Mouse (Mus musculus): ENCODE results near the gene Tlr7.

- no peak for TF ChIP-seq CTCF (IDR thresholded peaks at IDR 0.05; ENCODE audit: low read depth, low read length)
- no peak for TF ChIP-seq GATA1 (IDR thresholded peaks at IDR 0.05; ENCODE audit: borderline replicate concordance, low read length)
- no peak for TF ChIP-seq TAL1 (conservative IDR thresholded peaks at IDR 0.05; ENCODE audit: low read depth, low read length)
- TF ChIP-seq GATA2 (IDR thresholded peaks at IDR 0.05; ENCODE audit: borderline replicate concordance, low read depth, low read length) = no peak
Observed at GRCm38 (mm10) chrX:167330399-167330798, at the start of gene Tlr7.

Measured in G1E (cell line).